Mouse (Mus musculus): ENCODE measurements at regions not wholly inside any gene's neighbourhood (a gene's known extent, or its start where the extent isn't known, plus 50 kb on each side); places are given as distances from the start of the nearest gene placed in this dataset.

DNA sequence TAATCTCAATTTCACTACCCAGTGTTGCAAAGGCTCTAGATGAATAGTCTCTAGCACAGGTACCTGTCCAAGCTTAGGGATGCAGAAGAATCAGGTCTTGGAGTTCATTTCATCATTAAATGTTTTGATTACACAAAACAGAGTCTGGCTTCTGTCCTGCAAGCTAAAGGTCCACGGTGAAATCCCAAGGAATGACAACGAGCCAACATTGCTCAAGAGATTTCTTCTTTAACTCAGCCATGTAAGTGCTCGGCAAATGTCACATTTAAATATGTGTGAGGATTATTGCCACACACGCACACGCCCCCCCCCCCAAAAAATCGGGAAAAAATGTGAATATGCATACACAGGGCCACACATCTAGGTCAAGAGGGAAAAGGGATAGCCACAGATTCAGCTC is 1666.4 kb upstream of the 5930422O12Rik start:
- WGBS: 82% methylated on average over 6 of the region's 6 CpGs
- H3K9me3 ChIP-seq (replicated peaks; ENCODE audit: low read length): no peaks in the 10 kb centered on the region
- no peak for ATAC-seq (replicated peaks; ENCODE audit: low FRiP score, low read depth)

More for the DNA sequence above, 1666.4 kb upstream of the 5930422O12Rik start:
- no peaks in the 10 kb centered on the region for H3K36me3 ChIP-seq (ENCODE audit: insufficient read depth, low read length)
- no peak overlapping the region for H3K27ac ChIP-seq
- H3K9ac ChIP-seq (ENCODE audit: low read depth, low read length): no peak overlapping the region
- no peak for DNase-seq (ENCODE audit: low spot score)
- no peaks in the 10 kb centered on the region; the same call in 1 of the 2 replicates for H3K27me3 ChIP-seq (ENCODE audit: insufficient read depth, low read length)
- no peaks in the 10 kb centered on the region for H3K4me1 ChIP-seq (replicated peaks; ENCODE audit: insufficient read depth, low read length)
- TF ChIP-seq CTCF (IDR thresholded peaks at IDR 0.05; ENCODE audit: low read depth): no peak
- no peak overlapping the region for H3K4me3 ChIP-seq (replicated peaks; ENCODE audit: low read depth, low read length)
- H3K4me2 ChIP-seq (ENCODE audit: low read length): no peak overlapping the region

All from kidney, postnatal 0 days (tissue).